Mouse (Mus musculus) kidney, postnatal 0 days (tissue): ENCODE measurements around the gene Chst11. TPM values are rescaled to one million over a fixed set of nuclear protein-coding genes. Genes with fewer than 3 reads are reported as not detected.

Experiments used
- ATAC-seq: fragments of 200-750 bp; cut with Nextera tagmentation; replicated peaks from 2 replicates; pipeline ENCODE4 v1.8.0; 2017; ENCODE audit warnings: low read depth, moderate number of reproducible peaks, moderate TSS enrichment, moderate library complexity; ENCODE audit not compliant: low FRiP score
- DNase-seq: peaks from one replicate; pipeline ENCODE4 v3.0.0-alpha.2; 2016; ENCODE audit warnings: low spot score
- H3K27ac ChIP-seq: fragments of 300-500 bp; sonication (generic); 2 replicates; pipeline ENCODE4 v1.5.1; 2014; ENCODE audit warnings: mild to moderate bottlenecking
- H3K27me3 ChIP-seq: fragments of 300-500 bp; sonication (generic); 2 replicates; pipeline ENCODE4 v1.6.1; 2014; ENCODE audit warnings: low read length, mixed read lengths; ENCODE audit not compliant: insufficient read depth
- H3K36me3 ChIP-seq: fragments of 300-500 bp; sonication (generic); 2 replicates; pipeline ENCODE4 v1.6.1; 2014; ENCODE audit warnings: low read length, mixed read lengths; ENCODE audit not compliant: insufficient read depth
- H3K4me1 ChIP-seq: fragments of 300-500 bp; sonication (generic); replicated peaks from 2 replicates; pipeline ENCODE4 v1.6.1; 2014; ENCODE audit warnings: antibody characterized with exemption, low read length, mixed read lengths; ENCODE audit not compliant: insufficient read depth
- H3K4me2 ChIP-seq: fragments of 300-500 bp; sonication (generic); 2 replicates; pipeline ENCODE4 v1.6.1; 2014; ENCODE audit warnings: mild to moderate bottlenecking, low read length, moderate library complexity, mixed read lengths
- H3K4me3 ChIP-seq: fragments of 300-500 bp; sonication (generic); replicated peaks from 2 replicates; pipeline ENCODE4 v1.5.1; 2014; ENCODE audit warnings: low read depth, low read length
- H3K9ac ChIP-seq: fragments of 300-500 bp; sonication (generic); 2 replicates; pipeline ENCODE4 v1.6.1; 2014; ENCODE audit warnings: low read depth, low read length
- H3K9me3 ChIP-seq: fragments of 300-500 bp; sonication (generic); replicated peaks from 2 replicates; pipeline ENCODE4 v1.6.1; 2016; ENCODE audit warnings: low read length, inconsistent platforms, mixed read lengths
- CTCF ChIP-seq: IDR thresholded peaks from 2 replicates; pipeline ENCODE4 v1.5.1; 2016; ENCODE audit warnings: antibody characterized with exemption, low read depth, mild to moderate bottlenecking, moderate library complexity
- WGBS: fragments of 180-500 bp; shearing (Covaris S2); extraction: QIAGEN DNeasy Blood & Tissue Kit; methylation state at CpG from one replicate; pipeline ENCODE4 v1.1.7; 2014; 5-methylcytosine and 5-hydroxymethylcytosine counted together
- polyA plus RNA-seq: library from polyadenylated mRNA; unstranded; fragments of >200 nt; fragmentation: Nextera tagmentation; extraction: Ambion mirVana; gene quantifications from 2 replicates; pipeline ENCODE4 v1.2.1, GENCODE M21; 2015

The Chst11 gene
- polyA plus RNA-seq, 1 experiment from 2014 or later, result 2.9 TPM

GRCm38 (mm10) chr10:83158322-83158721 is 173.0 kb downstream of the Chst11 start:
- 55% methylated on average over 8 of the region's 8 CpGs for WGBS
- H3K27ac ChIP-seq, result peak overlapping the region; percentile 36; the same call in 1 of the 2 replicates
- TF ChIP-seq CTCF, result no peak
- no peak overlapping the region for H3K4me2 ChIP-seq
- no peaks in the 10 kb centered on the region for H3K36me3 ChIP-seq
- no peaks in the 10 kb centered on the region for H3K9me3 ChIP-seq
- H3K27me3 ChIP-seq, result no peaks in the 10 kb centered on the region
- H3K4me3 ChIP-seq, result no peak overlapping the region
- peaks cover 7% of the 10 kb centered on the region for H3K4me1 ChIP-seq
- H3K9ac ChIP-seq, result no peak overlapping the region
- no peak for DNase-seq
- no peak for ATAC-seq

GRCm38 (mm10) chr10:83159229-83159628 is 173.9 kb downstream of the Chst11 start:
- H3K9ac ChIP-seq, result no peak overlapping the region
- no peak for ATAC-seq
- peaks cover 11% of the 10 kb centered on the region for H3K4me1 ChIP-seq
- H3K4me2 ChIP-seq, result no peak overlapping the region
- no peaks in the 10 kb centered on the region for H3K27me3 ChIP-seq
- DNase-seq, result no peak
- H3K4me3 ChIP-seq, result no peak overlapping the region
- no peak for TF ChIP-seq CTCF
- no peaks in the 10 kb centered on the region for H3K36me3 ChIP-seq
- no peaks in the 10 kb centered on the region for H3K9me3 ChIP-seq
- 0 out of 2 replicates have a peak overlapping the region, but pooled peaks have one; percentile 36 for H3K27ac ChIP-seq
- 85% methylated on average over 8 of the region's 8 CpGs for WGBS

DNA sequence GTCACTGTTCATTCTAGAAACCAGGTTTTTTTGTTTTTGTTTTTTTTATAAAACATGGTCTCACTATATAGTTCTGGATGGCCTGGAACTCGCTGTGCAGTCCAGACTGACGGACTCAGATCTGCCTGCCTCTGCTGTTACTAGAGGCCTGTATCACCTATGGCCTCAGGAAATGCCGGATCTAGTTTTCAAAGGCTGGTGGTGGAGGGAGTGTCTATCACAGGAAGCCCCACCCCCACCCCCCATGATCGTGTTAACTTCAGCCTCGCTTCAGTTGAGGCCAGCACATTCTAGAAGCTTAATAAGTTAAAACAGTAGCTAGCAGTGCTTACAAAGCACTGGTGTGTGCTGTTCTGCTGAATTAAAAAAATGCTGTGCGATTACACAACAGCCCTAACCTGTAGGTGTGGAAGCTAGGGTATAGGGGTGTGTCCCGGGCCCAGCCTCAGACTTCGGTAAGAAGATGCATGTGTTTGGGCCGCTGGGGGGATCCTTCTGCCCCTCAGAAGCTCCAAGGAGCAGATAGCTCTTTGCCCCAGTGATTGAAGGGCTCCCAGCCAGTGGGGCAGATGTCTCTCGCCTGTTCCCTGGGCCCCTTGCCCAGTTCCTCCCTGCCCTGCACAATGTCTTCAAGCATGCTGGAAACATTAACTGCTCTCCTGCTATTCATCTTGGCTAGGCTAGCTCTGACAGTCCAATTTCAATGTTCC is 176.5 kb downstream of the Chst11 start:
- ATAC-seq (peak; percentile 90), DNase-seq (peak; percentile 49)
- H3K27me3 ChIP-seq, result no peaks in the 10 kb centered on the region
- H3K9ac ChIP-seq, result no peak overlapping the region
- no peaks in the 10 kb centered on the region for H3K36me3 ChIP-seq
- H3K27ac ChIP-seq, result peak overlapping the region; percentile 61
- no peak overlapping the region for H3K4me2 ChIP-seq
- H3K4me3 ChIP-seq, result no peak overlapping the region
- TF ChIP-seq CTCF, result no peak
- peaks cover 11% of the 10 kb centered on the region for H3K4me1 ChIP-seq
- 35% methylated on average over 10 of the region's 10 CpGs for WGBS
- no peaks in the 10 kb centered on the region for H3K9me3 ChIP-seq

GRCm38 (mm10) chr10:83163946-83164345 is 178.6 kb downstream of the Chst11 start:
- 60% methylated on average over 6 of the region's 6 CpGs for WGBS
- H3K9ac ChIP-seq, result no peak overlapping the region
- TF ChIP-seq CTCF, result no peak
- H3K4me2 ChIP-seq, result no peak overlapping the region
- H3K27ac ChIP-seq, result no peak overlapping the region
- H3K36me3 ChIP-seq, result no peaks in the 10 kb centered on the region
- peaks cover 17% of the 10 kb centered on the region for H3K4me1 ChIP-seq
- no peak for DNase-seq
- H3K9me3 ChIP-seq, result no peaks in the 10 kb centered on the region
- no peaks in the 10 kb centered on the region for H3K27me3 ChIP-seq
- no peak for ATAC-seq
- H3K4me3 ChIP-seq, result no peak overlapping the region

DNA sequence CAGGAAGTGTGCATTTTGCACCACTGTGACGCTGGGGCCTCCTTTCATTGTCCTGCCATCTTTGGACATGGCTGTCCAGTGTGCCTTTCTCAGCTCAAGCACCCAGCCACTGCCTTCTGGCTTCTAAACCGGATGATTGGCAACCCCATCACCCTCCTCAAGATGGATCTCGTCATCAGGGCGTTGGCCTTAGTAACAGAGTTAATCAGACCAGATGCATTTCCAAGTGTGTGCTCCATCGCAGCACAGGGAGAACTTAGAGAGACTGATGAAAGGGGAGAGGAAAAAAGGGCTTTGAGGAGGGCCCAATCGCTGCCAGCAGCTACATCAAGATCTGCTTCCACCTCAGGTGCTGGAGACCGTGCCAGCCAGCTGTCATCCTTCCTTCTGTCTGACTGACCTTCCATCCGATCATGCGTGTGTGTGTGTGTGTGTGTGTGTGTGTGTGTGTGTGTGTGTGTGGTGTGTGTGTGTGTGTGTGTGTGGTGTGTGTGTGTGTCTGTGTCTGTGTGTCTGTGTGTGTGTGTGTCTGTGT is 179.7 kb downstream of the Chst11 start:
- DNase-seq (no peak), ATAC-seq (no peak)
- Histone ChIP-seq H3K9ac (no peak overlapping the region), H3K27ac (no peak overlapping the region), H3K4me3 (no peak overlapping the region), H3K27me3 (no peaks in the 10 kb centered on the region), H3K4me2 (no peak overlapping the region), H3K36me3 (no peaks in the 10 kb centered on the region), H3K9me3 (no peaks in the 10 kb centered on the region), H3K4me1 (peaks cover 17% of the 10 kb centered on the region)
- WGBS, result 89% methylated on average over 9 of the region's 9 CpGs
- no peak for TF ChIP-seq CTCF

- TF ChIP-seq CTCF, result no peak
- H3K27ac ChIP-seq, result no peak overlapping the region
- no peak overlapping the region for H3K4me2 ChIP-seq
- H3K9me3 ChIP-seq, result no peaks in the 10 kb centered on the region
- H3K27me3 ChIP-seq, result no peaks in the 10 kb centered on the region
- no peak for DNase-seq
- H3K36me3 ChIP-seq, result no peaks in the 10 kb centered on the region
- 72% methylated on average over 11 of the region's 11 CpGs for WGBS
- no peak overlapping the region for H3K9ac ChIP-seq
- ATAC-seq, result no peak
- peaks cover 17% of the 10 kb centered on the region for H3K4me1 ChIP-seq
- no peak overlapping the region for H3K4me3 ChIP-seq
These were observed 180.4 kb downstream of the Chst11 start for GRCm38 (mm10) chr10:83165521-83166243.
